Mouse (Mus musculus) regulatory T cell (primary cell): ENCODE measurements around the gene Rapgefl1.

Source experiments
- in situ Hi-C: fragments of 300-600 bp; cut with MboI, MseI; formaldehyde crosslinking; loops from one replicate; pipeline ENCODE4 v1.15.1; 2025; ENCODE audit warnings: high pct_unique_total_duplicates

The Rapgefl1 gene

DNA sequence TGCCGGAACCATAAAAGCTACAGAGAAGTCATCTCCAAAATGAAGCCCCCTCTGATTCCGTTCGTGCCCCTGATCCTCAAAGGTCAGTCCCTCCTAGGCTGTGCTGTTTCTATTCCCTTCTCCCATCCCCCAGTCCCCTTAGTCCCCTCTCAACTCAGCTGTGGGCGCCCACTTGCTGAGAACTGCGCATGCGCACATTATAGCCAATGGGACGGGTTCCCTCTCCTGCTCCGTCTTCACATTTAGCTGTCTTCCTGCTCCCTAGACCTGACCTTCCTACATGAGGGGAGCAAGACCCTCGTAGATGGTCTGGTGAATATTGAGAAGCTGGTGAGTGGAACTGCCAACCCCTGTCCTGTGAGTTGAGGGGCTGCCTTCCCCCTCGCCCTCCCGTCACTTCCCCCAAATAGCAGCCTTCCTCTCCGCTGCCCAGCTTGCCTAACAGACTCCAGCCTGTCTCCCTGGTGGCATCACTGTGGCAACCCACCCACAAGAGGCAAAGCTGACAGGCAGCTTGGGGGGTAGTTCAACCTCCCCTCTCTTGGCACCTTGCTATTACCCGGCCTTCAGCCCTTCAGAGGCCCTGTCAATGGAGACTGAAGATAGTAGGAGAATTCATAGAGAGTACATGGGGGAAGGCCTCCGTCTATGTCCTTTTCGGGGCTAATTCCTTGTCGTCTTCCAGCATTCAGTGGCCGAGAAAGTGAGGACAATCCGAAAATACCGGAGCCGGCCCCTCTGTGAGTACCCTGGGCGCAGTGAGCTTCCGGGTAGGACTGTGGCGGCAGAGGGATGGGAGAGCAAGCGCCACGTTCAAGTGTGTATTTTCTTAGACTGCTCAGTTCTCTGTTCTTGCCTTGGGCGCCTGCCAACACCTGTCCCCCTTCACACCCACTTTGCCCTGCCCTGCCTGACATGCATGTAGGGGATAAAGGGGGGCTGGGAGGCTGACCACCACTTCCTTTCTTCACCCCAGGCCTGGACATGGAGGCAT lies 13.8 kb downstream of the Rapgefl1 start:
- in situ Hi-C loops: no loop called here

DNA sequence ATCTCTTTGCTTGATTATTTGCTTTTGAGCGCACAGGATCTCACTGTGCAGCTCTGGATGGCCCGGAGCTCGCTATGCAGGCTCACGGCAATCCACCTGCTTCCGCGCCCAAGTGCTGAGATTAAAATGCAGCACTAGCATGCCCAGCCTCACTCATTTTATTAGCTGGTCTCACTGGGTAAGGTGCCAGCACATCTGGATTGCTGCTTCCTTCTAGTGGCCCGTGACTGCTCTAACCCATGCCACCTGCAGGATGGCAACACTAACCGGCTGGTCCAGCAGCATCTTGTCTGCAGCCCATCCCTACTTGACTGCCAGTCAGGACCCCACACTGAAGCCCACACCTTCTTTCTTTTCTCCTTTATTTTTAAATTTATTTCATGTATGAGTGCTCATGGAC lies 17.5 kb downstream of the Rapgefl1 start:
- in situ Hi-C loops: no loop called here

DNA sequence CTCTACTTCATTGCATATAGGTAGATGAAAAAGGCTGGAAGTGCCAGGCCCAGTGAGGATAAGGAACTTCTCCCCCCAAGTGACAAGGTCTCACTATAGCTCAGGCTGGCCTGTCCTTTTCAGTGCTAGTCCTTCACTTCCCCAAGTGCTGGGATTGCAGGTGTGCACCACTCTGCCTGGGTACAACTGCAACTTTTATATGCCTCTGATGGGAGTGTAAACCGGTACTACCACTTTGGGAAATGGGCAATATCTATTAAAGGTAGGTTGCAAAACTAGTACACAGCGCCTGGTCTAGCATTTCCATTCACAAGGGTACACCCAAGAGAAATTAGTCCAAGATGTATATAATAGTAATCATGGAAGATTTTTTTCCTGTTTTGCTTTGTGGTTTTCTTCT lies 18.1 kb downstream of the Rapgefl1 start:
- in situ Hi-C loops: no loop called here

DNA sequence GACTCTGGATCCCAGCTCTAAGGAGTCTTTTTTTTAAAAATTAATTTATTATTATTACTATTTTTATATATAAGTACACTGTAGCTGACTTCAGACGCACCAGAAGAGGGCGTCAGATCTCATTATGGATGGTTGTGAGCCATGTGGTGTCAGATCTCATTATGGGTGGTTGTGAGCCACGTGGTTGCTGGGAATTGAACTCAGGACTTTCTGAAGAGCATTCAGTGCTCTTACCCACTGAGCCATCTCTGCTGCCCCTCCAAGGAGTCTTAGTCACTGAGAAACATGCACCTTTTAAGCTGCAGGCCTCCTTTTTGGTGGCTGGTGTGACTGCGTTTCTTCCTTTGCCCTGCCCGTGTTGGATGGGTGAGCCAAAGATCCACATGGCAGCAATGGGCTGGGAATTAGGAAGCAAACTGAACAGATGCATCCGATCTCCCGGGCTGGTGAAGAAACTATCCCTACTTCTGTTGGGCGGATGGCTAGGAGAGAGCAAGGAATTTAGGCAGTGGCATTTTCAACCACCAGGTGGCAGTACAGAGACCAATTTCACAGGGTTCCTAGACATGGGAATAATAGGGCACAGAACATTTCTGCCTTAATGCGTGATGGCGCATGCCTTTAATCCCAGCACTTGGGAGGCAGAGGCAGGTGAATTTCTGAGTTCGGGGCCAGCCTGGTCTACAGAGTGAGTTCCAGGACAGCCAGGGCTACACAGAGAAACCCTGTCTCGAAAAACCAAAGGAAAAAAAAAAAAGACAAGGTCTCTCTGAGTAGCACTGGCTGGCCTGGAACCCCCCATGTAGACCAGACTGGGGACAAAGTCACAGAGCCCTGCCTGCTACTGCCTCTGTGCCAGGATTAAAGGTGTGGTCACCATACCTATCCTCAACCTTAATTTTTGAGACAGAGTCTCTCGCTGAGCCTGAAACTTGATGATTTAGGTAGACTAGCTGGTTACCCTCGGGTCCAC lies 22.5 kb downstream of the Rapgefl1 start:
- in situ Hi-C loops: no loop called here

DNA sequence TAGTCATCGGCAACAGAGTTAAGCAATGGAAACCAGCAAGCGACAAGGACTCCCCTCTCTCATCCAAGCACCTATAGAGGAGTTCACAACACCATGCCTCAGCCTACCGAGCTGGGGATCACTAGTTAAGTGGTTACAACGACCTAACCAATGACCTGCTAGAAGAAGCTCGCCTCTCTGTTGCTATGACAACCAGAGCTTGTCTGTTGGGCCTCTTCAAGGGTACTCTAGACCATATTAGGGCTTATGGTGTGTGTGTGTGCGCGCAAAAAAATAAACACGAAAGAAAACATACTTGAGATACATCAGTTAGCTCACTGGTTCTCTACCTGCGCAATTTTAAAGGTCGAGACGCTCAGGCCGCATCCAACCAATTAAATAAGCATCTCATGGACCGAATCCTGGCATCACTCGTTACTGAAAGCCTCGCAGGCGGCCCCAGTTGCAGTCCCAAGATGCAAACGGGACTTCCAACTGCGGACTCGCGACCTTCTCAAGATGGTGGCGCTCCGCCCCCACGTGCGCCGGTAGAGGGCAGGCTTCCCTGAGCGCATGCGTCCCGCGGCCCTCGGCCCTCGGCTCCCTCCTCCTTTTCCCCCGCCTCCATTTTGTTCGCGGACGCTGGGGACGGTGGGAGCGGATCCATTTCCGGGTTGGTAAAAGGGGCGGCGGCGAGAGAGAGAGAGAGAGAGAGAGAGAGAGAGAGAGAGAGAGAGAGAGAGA lies 26.6 kb downstream of the Rapgefl1 start, which contains the start of gene Wipf2:
Gene Wipf2, plus strand, starts transcription at position 611 of the 723 bp plus-strand sequence.
- in situ Hi-C loops: loop anchor here (5.0 to 10.0 kb wide), 2 partner anchors 39 to 1982 kb away; no protein-coding TSS in a partner anchor

DNA sequence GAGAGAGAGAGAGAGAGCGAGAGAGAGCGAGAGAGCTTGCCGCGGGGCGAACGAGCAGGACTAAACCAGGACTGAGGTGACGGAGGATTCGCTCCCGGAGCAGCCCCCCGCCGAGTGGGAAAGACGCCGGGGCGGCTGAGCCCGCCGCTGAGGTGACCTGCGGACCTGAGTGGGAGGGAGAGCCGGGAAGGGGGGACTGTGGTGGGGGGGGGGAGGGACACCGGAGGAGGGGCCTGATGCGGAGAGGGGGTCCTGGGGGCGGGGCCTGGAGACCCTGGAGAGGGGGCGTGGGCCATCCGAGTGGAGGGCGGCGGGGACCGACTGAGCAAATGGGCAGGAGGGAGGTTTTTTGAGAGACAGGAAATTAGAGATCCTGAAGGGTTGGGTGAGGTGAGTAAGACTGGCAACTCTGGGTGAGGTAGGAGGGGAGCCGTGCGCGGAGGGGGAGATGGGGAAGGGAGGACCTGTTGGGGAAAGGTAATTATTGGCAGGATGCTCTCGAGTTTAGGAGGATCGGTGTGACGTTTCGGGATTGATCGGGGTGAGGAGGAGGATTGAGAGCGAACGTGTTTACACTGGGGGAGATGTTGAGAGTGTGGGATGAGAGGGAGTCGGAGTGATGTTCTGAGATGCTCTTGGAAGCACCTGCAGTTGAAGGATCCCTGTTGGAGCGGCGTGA lies 27.3 kb downstream of the Rapgefl1 start:
- in situ Hi-C loops: loop anchor here (5.0 to 10.0 kb wide), 2 partner anchors 38 to 1981 kb away; no protein-coding TSS in a partner anchor

DNA sequence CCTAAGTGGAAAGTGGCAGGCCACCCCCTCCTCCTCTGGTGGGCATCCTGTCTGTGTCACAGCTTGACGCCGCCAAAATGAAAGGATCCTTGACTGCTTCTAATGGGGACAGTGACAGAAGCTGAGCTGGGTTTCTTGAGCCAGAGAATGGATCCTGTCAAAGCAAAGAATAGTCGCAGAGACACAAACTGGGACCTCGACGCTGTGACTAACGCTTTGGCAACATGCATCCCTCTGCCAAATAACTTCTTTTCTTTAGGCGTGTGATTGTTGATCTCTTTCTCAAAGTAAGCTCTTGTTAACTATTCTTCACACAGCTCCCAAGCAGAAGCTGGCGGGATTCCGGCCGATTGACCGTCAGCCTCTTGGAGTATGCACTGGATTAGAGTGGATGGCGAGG lies 30.7 kb downstream of the Rapgefl1 start:
- in situ Hi-C loops: loop anchor here (10.0 kb wide), 1 partner anchor 1978 kb away; no protein-coding TSS in a partner anchor

DNA sequence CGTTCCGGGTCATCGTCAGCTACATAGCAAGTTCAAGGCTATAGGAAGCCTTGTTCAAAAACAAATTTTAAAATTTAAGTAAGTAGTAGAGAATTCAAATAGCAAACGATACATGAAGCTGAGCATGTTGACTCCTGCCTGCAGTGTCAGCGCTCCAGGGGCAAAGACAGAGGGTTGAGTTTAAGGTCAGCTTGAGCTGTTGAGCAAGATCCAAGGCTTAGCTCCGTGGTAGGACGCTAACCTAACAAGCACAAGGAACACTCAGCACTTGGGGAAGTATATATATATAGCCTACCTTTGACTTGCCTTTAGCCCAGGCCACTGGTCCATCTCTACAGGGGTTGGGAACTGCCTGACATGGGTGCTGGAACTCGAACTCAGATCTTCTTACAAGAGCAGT lies 33.3 kb downstream of the Rapgefl1 start:
- in situ Hi-C loops: loop anchor here (10.0 kb wide), 1 partner anchor 1975 kb away; no protein-coding TSS in a partner anchor

DNA sequence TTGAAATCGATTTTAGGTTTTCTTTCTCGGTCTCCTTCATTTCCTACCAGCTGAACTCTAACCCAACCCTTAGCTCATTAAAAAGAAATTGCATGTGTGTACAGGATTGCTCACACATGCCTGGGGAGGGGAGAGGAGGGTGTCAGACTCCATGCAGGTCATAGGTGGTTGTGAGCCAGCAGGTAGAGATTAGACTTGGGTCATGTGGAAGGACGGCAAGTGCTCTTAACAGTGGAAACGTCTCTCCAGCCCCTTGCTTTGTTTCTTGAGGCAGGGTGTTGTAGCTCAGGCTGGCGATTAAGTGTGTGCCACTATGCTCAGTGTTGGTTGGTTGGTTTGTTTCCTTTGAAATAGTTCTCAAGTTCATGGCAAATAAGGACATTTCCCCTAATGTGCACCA lies 34.2 kb downstream of the Rapgefl1 start:
- in situ Hi-C loops: no loop called here

DNA sequence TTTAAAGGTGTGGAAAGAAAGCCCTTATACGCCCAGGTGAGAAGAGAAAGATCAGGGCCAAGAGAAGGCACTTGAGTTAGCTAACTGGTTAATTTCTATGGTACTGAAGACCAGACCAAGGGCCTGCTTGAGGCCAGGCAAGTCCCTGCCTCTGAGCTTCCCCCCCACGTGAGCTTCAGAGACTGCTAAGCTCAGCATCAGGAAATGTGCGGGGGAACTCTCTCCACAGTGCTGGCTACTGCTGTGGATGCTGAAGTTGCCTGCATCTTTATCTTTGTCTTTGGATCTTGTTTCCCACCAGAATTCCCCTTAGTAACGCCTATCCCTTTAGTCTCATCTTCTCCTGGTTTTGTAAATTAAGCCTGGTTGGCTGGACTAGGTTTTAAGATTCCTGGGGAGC lies 34.8 kb downstream of the Rapgefl1 start:
- in situ Hi-C loops: no loop called here

DNA sequence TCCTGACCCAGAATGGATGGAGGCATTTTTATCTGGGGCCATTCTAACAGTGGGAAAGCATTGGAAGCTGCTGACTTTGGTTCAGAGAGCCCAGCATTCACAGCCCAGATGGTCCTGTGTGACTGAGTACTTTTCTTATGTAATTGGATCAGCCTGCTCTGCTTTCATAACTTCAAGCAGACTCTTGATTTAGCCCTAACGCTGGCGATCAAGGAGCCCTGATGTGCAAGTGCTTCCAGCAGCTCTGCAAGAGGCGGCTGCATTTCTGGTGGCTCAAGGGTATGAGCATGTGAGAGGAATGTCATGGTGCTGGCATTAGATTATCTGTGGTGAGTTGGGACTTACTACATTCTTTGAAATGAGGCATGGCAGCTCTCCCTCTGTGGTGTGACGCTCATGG lies 35.5 kb downstream of the Rapgefl1 start:
- in situ Hi-C loops: no loop called here

DNA sequence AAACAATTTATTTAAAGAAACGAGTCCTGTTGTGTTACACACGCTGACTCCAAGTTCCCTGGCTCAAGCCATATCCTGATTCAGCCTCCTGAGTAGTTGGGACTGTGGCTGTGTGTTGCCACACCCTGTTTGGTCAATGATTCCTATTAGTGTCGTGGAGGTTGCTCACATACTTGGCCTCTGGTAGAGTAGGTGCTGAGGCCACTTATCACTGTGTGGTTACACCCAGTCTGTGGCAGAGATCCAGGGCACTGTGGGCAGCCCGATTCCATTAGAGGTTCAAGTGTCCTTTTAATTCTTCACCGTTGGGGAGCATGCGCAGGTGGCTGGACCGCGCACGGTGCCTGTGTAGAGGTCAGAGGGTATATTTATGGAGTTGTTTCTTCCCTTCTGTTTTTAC lies 37.3 kb downstream of the Rapgefl1 start:
- in situ Hi-C loops: no loop called here

DNA sequence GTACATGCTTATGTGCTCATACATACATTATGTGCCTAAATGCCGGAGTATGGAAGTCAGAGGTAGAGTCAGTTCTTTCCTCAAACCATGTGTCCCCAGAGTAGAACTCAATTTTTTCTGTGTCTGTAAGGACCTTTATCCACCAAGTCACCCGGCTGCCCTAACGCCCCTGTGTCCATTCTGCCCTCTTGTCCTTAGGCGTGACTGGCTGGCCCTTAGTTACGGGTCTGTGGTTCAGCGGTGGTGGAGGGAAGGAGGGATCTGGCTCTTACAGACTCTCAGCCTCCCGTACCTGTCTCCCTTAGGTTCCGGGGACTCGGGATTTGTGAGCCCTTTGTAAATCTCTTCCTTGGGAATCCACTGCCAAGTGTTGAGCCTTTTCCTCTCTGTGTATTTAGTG lies 40.4 kb downstream of the Rapgefl1 start:
- in situ Hi-C loops: no loop called here

DNA sequence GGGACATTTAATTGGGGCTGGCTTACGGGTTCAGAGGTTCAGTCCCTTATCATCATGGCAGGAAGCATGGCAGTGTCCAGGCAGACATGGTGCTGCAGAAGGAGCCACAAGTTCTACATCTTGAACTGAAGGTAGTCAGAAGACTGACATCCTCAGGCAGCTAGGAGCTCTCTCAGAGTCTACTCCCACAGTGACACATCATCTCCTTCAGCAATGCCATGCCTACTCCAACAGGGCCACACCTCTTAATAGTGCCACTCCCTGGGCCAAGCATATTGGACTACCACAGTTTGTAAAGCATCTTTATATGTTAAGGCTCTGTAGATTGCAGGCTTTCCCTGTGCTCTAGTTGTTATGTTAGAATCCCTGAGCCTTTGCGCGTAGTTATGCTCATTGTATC lies 51.1 kb downstream of the Rapgefl1 start:
- in situ Hi-C loops: no loop called here

DNA sequence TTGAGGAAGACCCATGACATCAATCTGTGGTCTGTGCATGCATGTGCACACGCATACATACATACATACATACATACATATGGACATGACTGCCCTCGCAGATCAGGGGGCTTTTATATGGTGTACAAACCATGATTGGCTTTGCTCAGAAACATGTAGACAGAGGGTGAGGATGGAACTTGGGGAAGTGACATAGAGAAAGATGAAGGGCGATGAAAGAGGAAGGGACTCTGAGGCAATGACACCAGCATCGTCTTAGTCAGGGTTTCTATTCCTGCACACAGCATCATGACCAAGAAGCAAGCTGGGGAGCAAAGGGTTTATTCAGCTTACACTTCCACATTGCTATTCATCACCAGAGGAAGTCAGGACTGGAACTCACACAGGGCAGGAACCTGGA lies 52.5 kb downstream of the Rapgefl1 start:
- in situ Hi-C loops: no loop called here

DNA sequence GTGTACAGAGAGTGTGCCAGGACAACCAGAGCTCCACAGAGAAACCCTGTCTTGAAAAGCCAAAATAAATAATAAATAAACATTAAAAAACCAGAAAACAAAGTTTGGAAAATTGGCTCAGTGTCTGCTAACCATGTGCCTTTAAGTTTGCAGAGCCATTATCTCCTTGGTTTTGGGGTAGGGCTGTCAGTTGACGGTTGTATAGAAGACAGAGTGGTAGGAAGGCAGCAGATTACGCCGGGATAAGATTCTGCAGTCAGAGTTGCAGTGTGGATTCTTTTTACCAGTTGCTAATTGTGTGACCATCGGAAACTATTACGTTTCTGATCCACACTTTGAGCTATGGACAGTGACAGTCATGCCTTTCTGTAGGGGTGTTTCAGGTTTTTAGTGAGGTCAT lies 53.4 kb downstream of the Rapgefl1 start:
- in situ Hi-C loops: no loop called here

DNA sequence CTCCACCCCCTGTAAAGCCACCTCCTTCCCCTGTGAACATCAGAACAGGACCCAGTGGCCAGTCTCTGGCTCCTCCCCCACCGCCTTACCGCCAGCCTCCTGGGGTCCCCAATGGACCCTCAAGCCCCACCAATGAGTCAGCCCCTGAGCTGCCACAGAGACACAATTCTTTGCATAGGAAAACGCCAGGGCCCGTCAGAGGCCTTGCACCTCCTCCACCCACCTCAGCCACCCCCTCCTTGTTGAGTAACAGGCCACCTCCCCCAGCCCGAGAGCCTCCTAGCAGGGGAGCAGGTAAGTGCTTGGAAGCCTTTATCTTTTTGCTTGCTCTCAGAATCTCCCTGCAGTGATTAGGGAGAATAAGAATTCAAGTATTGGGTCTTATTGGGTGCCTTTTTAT lies 55.8 kb downstream of the Rapgefl1 start:
- in situ Hi-C loops: no loop called here

DNA sequence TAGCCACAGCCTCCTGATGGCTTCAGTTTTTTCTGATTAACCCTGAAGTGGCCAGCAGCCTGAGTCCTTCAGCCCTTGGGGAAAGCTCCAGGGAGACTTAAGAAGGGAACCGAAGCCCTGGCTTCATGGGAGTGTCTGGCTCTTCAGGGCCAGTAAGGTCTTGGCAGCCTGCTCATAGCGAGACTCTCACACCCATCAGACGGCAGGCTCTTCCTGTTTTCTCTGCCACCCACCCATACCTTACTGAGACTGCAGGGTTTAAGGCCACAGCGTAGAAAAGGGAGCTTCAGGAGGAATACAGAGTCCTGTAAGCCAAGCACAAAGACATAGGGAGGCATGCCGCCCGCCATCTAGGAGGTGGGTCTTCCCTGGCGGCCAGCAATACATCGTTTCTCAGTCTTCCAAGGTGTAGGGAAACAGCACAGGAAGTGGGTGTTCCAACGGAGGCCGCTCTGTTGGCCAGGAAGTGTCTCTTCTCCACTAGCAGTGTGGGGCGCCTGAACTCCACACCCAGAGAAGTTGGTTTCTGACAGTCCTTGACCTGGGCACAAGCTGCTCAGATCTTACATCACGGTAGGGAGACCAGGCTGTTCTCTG lies 64.0 kb downstream of the Rapgefl1 start:
- in situ Hi-C loops: loop anchor here (5.0 kb wide), 1 partner anchor 38 kb away; the partner anchor contains the start of gene Wipf2

DNA sequence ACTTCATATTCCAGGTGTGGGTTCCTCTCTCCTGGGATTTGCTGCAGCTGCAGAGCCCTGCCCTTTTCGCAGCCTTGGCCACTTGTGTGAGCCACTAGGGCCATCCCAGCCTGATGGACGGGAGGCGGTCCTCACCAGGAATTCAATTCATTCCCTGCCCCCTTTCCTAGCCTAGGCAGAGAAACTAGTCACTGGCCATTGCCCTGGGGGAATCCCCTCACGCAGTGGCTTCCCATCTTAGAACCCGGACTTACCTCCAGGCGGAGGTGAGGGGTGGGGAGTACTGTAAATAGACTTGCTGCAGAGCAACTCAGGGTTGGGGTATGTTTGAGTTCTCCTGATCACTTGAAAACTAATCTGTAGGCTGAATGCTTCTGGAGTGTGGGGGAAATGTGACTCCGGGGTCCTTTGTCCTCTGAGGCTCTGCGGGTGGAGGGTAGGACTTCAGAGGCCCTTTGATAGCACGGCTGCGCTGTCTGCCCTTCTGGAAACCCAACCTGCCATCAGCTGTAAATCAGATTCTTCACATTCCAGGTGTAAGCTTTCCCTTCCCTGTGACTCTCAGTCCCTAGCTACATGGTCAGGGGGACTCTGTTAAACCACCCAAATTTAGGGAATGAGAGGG lies 66.1 kb downstream of the Rapgefl1 start:
- in situ Hi-C loops: loop anchor here (5.0 kb wide), 1 partner anchor 40 kb away; the partner anchor contains the start of gene Wipf2
